Mouse (Mus musculus): ENCODE data around the gene Gm17720. TPM values are rescaled to one million over a fixed set of nuclear protein-coding genes. Genes with fewer than 3 reads are reported as not detected.
A peak's percentile ranks its signal among the peaks of the same experiment; 100 is the strongest.

The Gm17720 gene
- polyA plus RNA-seq, 1 experiment from 2014 or later, result not detected

DNA sequence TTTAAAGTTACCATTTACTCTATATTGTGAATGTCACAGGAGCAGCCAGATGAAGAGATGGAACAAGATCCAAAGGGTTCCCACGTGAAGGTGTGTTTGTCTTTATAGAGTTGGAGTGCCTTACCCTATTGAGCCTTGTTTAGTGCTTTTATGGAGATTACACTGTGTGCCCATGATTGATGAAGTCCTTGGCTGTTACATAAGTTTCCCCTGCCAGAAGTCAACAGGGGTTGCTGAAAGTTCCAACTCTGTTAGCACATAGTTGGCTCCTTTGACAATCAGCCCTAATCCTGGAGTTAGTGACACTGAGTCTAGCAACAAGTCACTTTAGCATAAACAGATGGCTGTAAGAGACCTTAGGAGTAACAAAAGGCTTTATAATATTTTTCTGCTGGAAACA is 10.7 kb downstream of the Gm17720 start:
- H3K4me1 ChIP-seq (ENCODE audit: control insufficient read depth, insufficient read depth, low read length), result no peaks in the 10 kb centered on the region
- H3K4me2 ChIP-seq (ENCODE audit: low read depth, low read length), result no peak overlapping the region
- no peaks in the 10 kb centered on the region for H3K27me3 ChIP-seq (ENCODE audit: control insufficient read depth, insufficient read depth, low read length)
- H3K27ac ChIP-seq (ENCODE audit: low read length), result no peak overlapping the region
- no peak overlapping the region for H3K9ac ChIP-seq (ENCODE audit: low read length)
- ATAC-seq (ENCODE audit: insufficient read depth, low FRiP score), result peak; percentile 50; the same call in 1 of the 2 replicates
- H3K9me3 ChIP-seq (replicated peaks; ENCODE audit: control insufficient read depth, low read length), result peaks cover 11% of the 10 kb centered on the region
- no peak overlapping the region for H3K4me3 ChIP-seq (replicated peaks; ENCODE audit: low read length)
- H3K36me3 ChIP-seq (ENCODE audit: control insufficient read depth, insufficient read depth, low read length), result peaks cover 16% of the 10 kb centered on the region
- WGBS, result 36% methylated on average over 1 of the region's 1 CpGs

- Histone ChIP-seq H3K9me3 (replicated peaks; ENCODE audit: control insufficient read depth, low read length) (no peaks in the 10 kb centered on the region), H3K27ac (ENCODE audit: low read length) (no peak overlapping the region), H3K9ac (ENCODE audit: low read length) (no peak overlapping the region), H3K4me2 (ENCODE audit: low read depth, low read length) (no peak overlapping the region), H3K27me3 (ENCODE audit: control insufficient read depth, insufficient read depth, low read length) (no peaks in the 10 kb centered on the region), H3K4me3 (replicated peaks; ENCODE audit: low read length) (no peak overlapping the region), H3K4me1 (ENCODE audit: control insufficient read depth, insufficient read depth, low read length) (peaks cover 4% of the 10 kb centered on the region; the same call in 1 of the 2 replicates), H3K36me3 (ENCODE audit: control insufficient read depth, insufficient read depth, low read length) (no peaks in the 10 kb centered on the region; the same call in 1 of the 2 replicates)
- no peak for ATAC-seq (ENCODE audit: insufficient read depth, low FRiP score)
- WGBS, result 74% methylated on average over 11 of the region's 11 CpGs
Measured at GRCm38 (mm10) chr8:110082416-110083105, 20.0 kb downstream of the Gm17720 start.

GRCm38 (mm10) chr8:110079282-110080221 is 23.0 kb downstream of the Gm17720 start, which contains the start of gene Zfp612:
Gene Zfp612 (plus strand): TSS chr8:110079746.
- no peaks in the 10 kb centered on the region; the same call in 1 of the 2 replicates for H3K36me3 ChIP-seq (ENCODE audit: control insufficient read depth, insufficient read depth, low read length)
- H3K4me1 ChIP-seq (ENCODE audit: control insufficient read depth, insufficient read depth, low read length), result peaks cover 4% of the 10 kb centered on the region; the same call in 1 of the 2 replicates
- peak within 1 kb of the TSS; percentile 75 for H3K4me2 ChIP-seq (ENCODE audit: low read depth, low read length)
- no peaks in the 10 kb centered on the region for H3K27me3 ChIP-seq (ENCODE audit: control insufficient read depth, insufficient read depth, low read length)
- 6% methylated on average over 54 of the region's 54 CpGs for WGBS
- H3K27ac ChIP-seq (ENCODE audit: low read length), result no peak within 1 kb of the TSS
- H3K4me3 ChIP-seq (replicated peaks; ENCODE audit: low read length), result peak within 1 kb of the TSS; percentile 61
- peak within 1 kb of the TSS; percentile 73 for H3K9ac ChIP-seq (ENCODE audit: low read length)
- ATAC-seq (ENCODE audit: insufficient read depth, low FRiP score), result peak; percentile 89; the same call in 1 of the 2 replicates
- H3K9me3 ChIP-seq (replicated peaks; ENCODE audit: control insufficient read depth, low read length), result no peaks in the 10 kb centered on the region

- Histone ChIP-seq H3K4me3 (replicated peaks; ENCODE audit: low read length) (no peak overlapping the region), H3K27ac (ENCODE audit: low read length) (no peak overlapping the region), H3K9me3 (replicated peaks; ENCODE audit: control insufficient read depth, low read length) (no peaks in the 10 kb centered on the region), H3K4me2 (ENCODE audit: low read depth, low read length) (no peak overlapping the region), H3K9ac (ENCODE audit: low read length) (no peak overlapping the region), H3K27me3 (ENCODE audit: control insufficient read depth, insufficient read depth, low read length) (no peaks in the 10 kb centered on the region), H3K4me1 (ENCODE audit: control insufficient read depth, insufficient read depth, low read length) (no peaks in the 10 kb centered on the region), H3K36me3 (ENCODE audit: control insufficient read depth, insufficient read depth, low read length) (no peaks in the 10 kb centered on the region)
- no peak for ATAC-seq (ENCODE audit: insufficient read depth, low FRiP score)
- WGBS, result 77% methylated on average over 8 of the region's 8 CpGs
Measured at GRCm38 (mm10) chr8:110074496-110074895, 28.1 kb downstream of the Gm17720 start.

- no peak overlapping the region for H3K9ac ChIP-seq (ENCODE audit: low read length)
- WGBS, result 14% methylated on average over 9 of the region's 9 CpGs
- ATAC-seq (ENCODE audit: insufficient read depth, low FRiP score), result no peak
- H3K4me1 ChIP-seq (ENCODE audit: control insufficient read depth, insufficient read depth, low read length), result no peaks in the 10 kb centered on the region
- H3K4me3 ChIP-seq (replicated peaks; ENCODE audit: low read length), result no peak overlapping the region
- no peak overlapping the region for H3K27ac ChIP-seq (ENCODE audit: low read length)
- no peaks in the 10 kb centered on the region for H3K36me3 ChIP-seq (ENCODE audit: control insufficient read depth, insufficient read depth, low read length)
- H3K27me3 ChIP-seq (ENCODE audit: control insufficient read depth, insufficient read depth, low read length), result no peaks in the 10 kb centered on the region
- no peaks in the 10 kb centered on the region; the same call in 1 of the 2 replicates for H3K9me3 ChIP-seq (replicated peaks; ENCODE audit: control insufficient read depth, low read length)
- no peak overlapping the region for H3K4me2 ChIP-seq (ENCODE audit: low read depth, low read length)
Measured at GRCm38 (mm10) chr8:110071600-110071999, 31.0 kb downstream of the Gm17720 start.

- no peak overlapping the region for H3K27ac ChIP-seq (ENCODE audit: low read length)
- 86% methylated on average over 4 of the region's 4 CpGs for WGBS
- H3K27me3 ChIP-seq (ENCODE audit: control insufficient read depth, insufficient read depth, low read length), result no peaks in the 10 kb centered on the region
- H3K36me3 ChIP-seq (ENCODE audit: control insufficient read depth, insufficient read depth, low read length), result no peaks in the 10 kb centered on the region
- ATAC-seq (ENCODE audit: insufficient read depth, low FRiP score), result no peak
- no peak overlapping the region for H3K4me2 ChIP-seq (ENCODE audit: low read depth, low read length)
- H3K4me3 ChIP-seq (replicated peaks; ENCODE audit: low read length), result no peak overlapping the region
- no peaks in the 10 kb centered on the region for H3K4me1 ChIP-seq (ENCODE audit: control insufficient read depth, insufficient read depth, low read length)
- H3K9ac ChIP-seq (ENCODE audit: low read length), result no peak overlapping the region
- no peaks in the 10 kb centered on the region; the same call in 1 of the 2 replicates for H3K9me3 ChIP-seq (replicated peaks; ENCODE audit: control insufficient read depth, low read length)
Measured at GRCm38 (mm10) chr8:110069706-110070105, 32.8 kb downstream of the Gm17720 start.

- Histone ChIP-seq H3K27ac (ENCODE audit: low read length) (no peak overlapping the region), H3K4me2 (ENCODE audit: low read depth, low read length) (no peak overlapping the region), H3K36me3 (ENCODE audit: control insufficient read depth, insufficient read depth, low read length) (no peaks in the 10 kb centered on the region), H3K9me3 (replicated peaks; ENCODE audit: control insufficient read depth, low read length) (no peaks in the 10 kb centered on the region; the same call in 1 of the 2 replicates), H3K27me3 (ENCODE audit: control insufficient read depth, insufficient read depth, low read length) (no peaks in the 10 kb centered on the region), H3K4me3 (replicated peaks; ENCODE audit: low read length) (no peak overlapping the region), H3K4me1 (ENCODE audit: control insufficient read depth, insufficient read depth, low read length) (no peaks in the 10 kb centered on the region), H3K9ac (ENCODE audit: low read length) (no peak overlapping the region)
- ATAC-seq (ENCODE audit: insufficient read depth, low FRiP score), result no peak
- WGBS, result 81% methylated on average over 4 of the region's 4 CpGs
Measured at GRCm38 (mm10) chr8:110065676-110066075, 36.9 kb downstream of the Gm17720 start.

- WGBS, result 90% methylated on average over 18 of the region's 18 CpGs
- Histone ChIP-seq H3K9ac (ENCODE audit: low read length) (no peak overlapping the region), H3K27ac (ENCODE audit: low read length) (no peak overlapping the region), H3K36me3 (ENCODE audit: control insufficient read depth, insufficient read depth, low read length) (no peaks in the 10 kb centered on the region), H3K27me3 (ENCODE audit: control insufficient read depth, insufficient read depth, low read length) (no peaks in the 10 kb centered on the region), H3K9me3 (replicated peaks; ENCODE audit: control insufficient read depth, low read length) (no peaks in the 10 kb centered on the region; the same call in 1 of the 2 replicates), H3K4me2 (ENCODE audit: low read depth, low read length) (no peak overlapping the region), H3K4me3 (replicated peaks; ENCODE audit: low read length) (no peak overlapping the region), H3K4me1 (ENCODE audit: control insufficient read depth, insufficient read depth, low read length) (no peaks in the 10 kb centered on the region)
- no peak for ATAC-seq (ENCODE audit: insufficient read depth, low FRiP score)
Measured at GRCm38 (mm10) chr8:110064606-110065365, 37.8 kb downstream of the Gm17720 start.

All from stomach, embryonic 16.5 days (tissue).